Mouse (Mus musculus): Measurements from ENCODE around the gene Hand1.

GRCm38 (mm10) chr11:57837861-57838680, 5.5 kb upstream of the Hand1 start:
- TF ChIP-seq POLR2A (IDR thresholded peaks at IDR 0.05; ENCODE audit: control insufficient read depth in 1 of 2, insufficient read depth in 1 of 2, low read depth in 1 of 2, low read length in 2 of 2, poor library complexity in 1 of 2), result no peak
- no peak for TF ChIP-seq JUND (IDR thresholded peaks at IDR 0.05; ENCODE audit: low read depth, low read length)
- no peak for TF ChIP-seq ZNF384 (IDR thresholded peaks at IDR 0.05; ENCODE audit: low read depth, low read length)
- no peak for TF ChIP-seq HCFC1 (IDR thresholded peaks at IDR 0.05; ENCODE audit: low read depth, low read length)
- no peak for TF ChIP-seq CTCF (IDR thresholded peaks at IDR 0.05 in 2 of 3, conservative IDR thresholded peaks at IDR 0.05 in 1 of 3; ENCODE audit: control insufficient read depth in 1 of 3, insufficient read depth in 1 of 3, low read depth in 2 of 3, low read length in 3 of 3, poor library complexity in 1 of 3, severe bottlenecking in 1 of 3)
